Mouse (Mus musculus): ENCODE measurements around the gene Gpr150.

Gpr150 gene

GRCm38 (mm10) chr13:76014511-76014910, 42.3 kb downstream of the Gpr150 start:
- in situ Hi-C loops (cut with MboI, MseI): no loop called here
